Mouse (Mus musculus): ENCODE measurements around the gene Gm49392.

GRCm38 (mm10) chr13:60802749-60803148 lies 93.9 kb downstream of the Gm49392 start, which contains the start of gene Ctsll3:
- no peak for TF ChIP-seq CTCF (IDR thresholded peaks at IDR 0.05; ENCODE audit: control insufficient read depth, insufficient read depth, insufficient read length)
- no peak for TF ChIP-seq USF1 (IDR thresholded peaks at IDR 0.05; ENCODE audit: low read depth)
